Mouse (Mus musculus) kidney, adult 2 months (tissue): ENCODE results near the gene Rpl27.

Source experiments
- CTCF ChIP-seq: fragments of 200-500 bp; conservative IDR thresholded peaks from 2 replicates; pipeline ENCODE4 v1.5.1; 2011; ENCODE audit warnings: low read depth, mild to moderate bottlenecking, control low read depth, low read length, moderate library complexity, mixed read lengths; ENCODE audit not compliant: insufficient read depth, insufficient read length
- POLR2A ChIP-seq: fragments of 200-500 bp; IDR thresholded peaks from one replicate; pipeline ENCODE4 v1.6.1; 2011; ENCODE audit warnings: low read depth, low read length, control low read depth

DNA sequence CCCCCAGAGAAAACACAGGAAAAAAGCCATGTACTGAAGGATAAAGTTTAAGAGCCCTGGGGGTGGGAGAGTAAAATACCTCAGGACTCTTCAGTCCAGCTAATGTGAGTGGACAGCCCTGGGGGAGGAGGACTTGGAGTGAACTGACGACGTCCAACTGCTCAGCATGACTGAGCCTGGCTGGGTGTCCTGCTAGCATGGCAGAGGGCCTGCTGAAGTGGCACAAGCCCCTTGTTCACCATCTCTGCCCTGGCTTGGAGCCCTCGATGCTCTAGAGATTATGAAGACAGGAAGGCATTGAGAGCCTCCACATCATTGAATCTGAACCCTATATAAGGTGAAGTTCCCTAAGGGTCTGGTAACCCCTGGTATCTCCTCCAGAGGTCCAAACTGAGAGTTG lies 29.8 kb downstream of the Rpl27 start:
- TF ChIP-seq POLR2A (no peak), CTCF (no peak)
